Mouse (Mus musculus) kidney, adult 18-20 months (tissue): ENCODE measurements around the gene Lmntd2.

Experiments
- DNase-seq: peaks from one replicate; pipeline ENCODE4 v3.0.0; 2021

Gene Lmntd2

GRCm38 (mm10) chr7:141190220-141190619 lies 23.7 kb downstream of the Lmntd2 start:
- no peak for DNase-seq

GRCm38 (mm10) chr7:141188733-141189132 lies 25.1 kb downstream of the Lmntd2 start:
- no peak for DNase-seq

- DNase-seq = no peak
Observed at GRCm38 (mm10) chr7:141188194-141188593, 25.7 kb downstream of the Lmntd2 start.

GRCm38 (mm10) chr7:141176173-141176572 lies 37.7 kb downstream of the Lmntd2 start:
- peak; percentile 89 for DNase-seq

- DNase-seq = no peak
Observed at GRCm38 (mm10) chr7:141175068-141175467, 38.8 kb downstream of the Lmntd2 start.

- DNase-seq = no peak
Observed at GRCm38 (mm10) chr7:141173323-141173850, 40.5 kb downstream of the Lmntd2 start.

- DNase-seq = peak; percentile 94
Observed at GRCm38 (mm10) chr7:141172116-141173006, 41.5 kb downstream of the Lmntd2 start, which contains the start of gene Rnh1. Gene Rnh1, minus strand, starts transcription at chr7:141172857.

- DNase-seq = no peak
Observed at GRCm38 (mm10) chr7:141169866-141170265, 44.0 kb downstream of the Lmntd2 start.

- DNase-seq = no peak
Observed at GRCm38 (mm10) chr7:141169300-141169699, 44.6 kb downstream of the Lmntd2 start.

- DNase-seq = peak; percentile 76
Observed at GRCm38 (mm10) chr7:141168518-141168953, 45.3 kb downstream of the Lmntd2 start.

GRCm38 (mm10) chr7:141167901-141168517 lies 45.9 kb downstream of the Lmntd2 start:
- DNase-seq = peak; percentile 21

- no peak for DNase-seq
Observed at GRCm38 (mm10) chr7:141164850-141165249, 49.0 kb downstream of the Lmntd2 start.

- DNase-seq = no peak
Observed at GRCm38 (mm10) chr7:141164397-141164796, 49.5 kb downstream of the Lmntd2 start.
